Mouse (Mus musculus): ENCODE data around the gene Hsd17b1. TPM values are rescaled to one million over a fixed set of nuclear protein-coding genes. Genes with fewer than 3 reads are reported as not detected.

Hsd17b1 gene
- polyA plus RNA-seq, 1 experiment: not detected

GRCm38 (mm10) chr11:101058726-101059125 is 19.5 kb upstream of the Hsd17b1 start:
- H3K4me1 ChIP-seq (ENCODE audit: control insufficient read depth, insufficient read depth, low read length): peaks cover 4% of the 10 kb centered on the region; the same call in 1 of the 2 replicates
- H3K27ac ChIP-seq (ENCODE audit: insufficient read depth, low read depth, low read length): no peak overlapping the region
- H3K4me3 ChIP-seq (ENCODE audit: insufficient read depth, low read length): no peak overlapping the region
- TF ChIP-seq CTCF (IDR thresholded peaks at IDR 0.05; ENCODE audit: low read depth, low read length): no peak
- TF ChIP-seq POLR2A (IDR thresholded peaks at IDR 0.05; ENCODE audit: borderline replicate concordance, low read depth, low read length): no peak

DNA sequence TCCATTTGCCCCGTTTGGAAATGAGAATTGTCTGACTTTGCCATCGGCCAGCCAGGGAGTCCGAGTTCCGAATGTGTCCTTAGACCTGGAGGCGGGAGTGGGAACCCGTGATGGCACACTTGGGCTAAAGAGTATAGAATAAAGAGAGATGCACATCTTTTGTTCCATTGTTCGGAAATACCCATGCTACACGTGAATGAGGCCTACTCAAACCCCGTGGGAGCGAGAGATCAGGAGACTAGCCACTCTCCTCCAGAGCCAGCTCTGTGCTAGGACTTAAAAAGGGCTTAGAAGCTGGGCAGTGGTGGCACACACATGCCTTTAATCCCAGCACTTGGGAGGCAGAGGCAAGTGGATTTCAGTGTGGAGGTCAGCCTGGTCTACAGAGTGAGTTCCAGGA is 18.7 kb upstream of the Hsd17b1 start:
- no peak overlapping the region for H3K27ac ChIP-seq (ENCODE audit: insufficient read depth, low read depth, low read length)
- H3K4me1 ChIP-seq (ENCODE audit: control insufficient read depth, insufficient read depth, low read length): peaks cover 4% of the 10 kb centered on the region; the same call in 1 of the 2 replicates
- H3K4me3 ChIP-seq (ENCODE audit: insufficient read depth, low read length): no peak overlapping the region
- TF ChIP-seq POLR2A (IDR thresholded peaks at IDR 0.05; ENCODE audit: borderline replicate concordance, low read depth, low read length) (no peak), CTCF (IDR thresholded peaks at IDR 0.05; ENCODE audit: low read depth, low read length) (no peak)

- Histone ChIP-seq H3K27ac (ENCODE audit: insufficient read depth, low read depth, low read length) (no peak overlapping the region), H3K4me3 (ENCODE audit: insufficient read depth, low read length) (no peak overlapping the region), H3K4me1 (ENCODE audit: control insufficient read depth, insufficient read depth, low read length) (peaks cover 4% of the 10 kb centered on the region; the same call in 1 of the 2 replicates)
- TF ChIP-seq POLR2A (IDR thresholded peaks at IDR 0.05; ENCODE audit: borderline replicate concordance, low read depth, low read length): no peak
- TF ChIP-seq CTCF (IDR thresholded peaks at IDR 0.05; ENCODE audit: low read depth, low read length): no peak
Observed at GRCm38 (mm10) chr11:101060126-101060525, 18.1 kb upstream of the Hsd17b1 start.

DNA sequence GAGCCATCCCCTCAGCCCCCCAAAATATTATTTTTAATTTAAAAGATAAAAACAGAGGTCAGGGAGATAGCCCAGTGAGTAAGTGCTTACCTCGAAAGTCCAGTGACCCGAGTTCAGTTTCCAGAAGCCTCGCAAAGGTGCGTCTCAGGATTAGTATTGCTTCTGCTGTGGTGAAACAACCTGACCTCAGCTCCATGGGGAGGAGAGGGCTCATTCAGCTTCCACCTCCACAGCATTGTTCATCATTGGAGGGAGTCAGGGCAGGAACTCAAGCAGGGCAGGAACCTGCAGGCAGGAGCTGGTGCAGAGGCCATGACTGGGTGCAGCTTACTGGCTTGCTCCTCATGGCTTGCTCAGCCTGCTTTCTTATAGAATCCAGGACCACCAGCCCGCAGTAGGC is 17.2 kb upstream of the Hsd17b1 start:
- Histone ChIP-seq H3K4me1 (ENCODE audit: control insufficient read depth, insufficient read depth, low read length) (peaks cover 4% of the 10 kb centered on the region; the same call in 1 of the 2 replicates), H3K27ac (ENCODE audit: insufficient read depth, low read depth, low read length) (no peak overlapping the region), H3K4me3 (ENCODE audit: insufficient read depth, low read length) (no peak overlapping the region)
- TF ChIP-seq CTCF (IDR thresholded peaks at IDR 0.05; ENCODE audit: low read depth, low read length): no peak
- TF ChIP-seq POLR2A (IDR thresholded peaks at IDR 0.05; ENCODE audit: borderline replicate concordance, low read depth, low read length): no peak

DNA sequence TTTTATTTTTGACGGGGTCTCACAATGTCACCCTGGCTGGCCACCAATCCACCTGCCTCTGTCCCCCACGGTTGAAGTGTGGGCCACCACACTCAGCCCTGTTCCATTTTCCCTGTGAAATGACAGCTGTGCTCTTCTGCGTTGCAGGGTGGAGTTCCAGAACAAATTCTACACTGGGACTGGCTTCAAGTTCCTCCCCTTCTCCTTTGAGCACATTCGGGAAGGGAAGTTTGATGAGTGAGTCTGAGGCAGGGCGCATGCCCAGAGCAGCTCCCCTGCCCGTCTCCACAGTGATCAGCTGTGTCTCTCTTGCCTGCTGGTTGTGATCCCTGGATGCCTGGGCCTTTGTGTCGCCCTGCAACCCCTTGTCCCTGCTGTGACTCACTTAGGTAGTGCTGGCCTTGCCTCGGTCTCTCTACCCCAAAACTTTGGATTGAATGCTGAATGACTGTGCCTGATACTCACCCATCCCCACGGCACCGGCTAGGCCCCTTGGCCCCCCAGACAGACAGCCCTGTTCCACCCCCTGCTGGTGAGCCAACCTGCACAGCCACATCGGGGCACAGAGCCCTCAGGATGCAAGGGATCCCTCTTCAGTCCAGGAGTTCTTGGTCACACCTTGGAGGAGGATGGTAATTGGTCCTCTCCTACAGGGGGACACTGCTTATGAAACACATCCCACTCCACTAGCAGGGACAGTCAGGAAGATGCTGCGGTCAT is 15.9 kb upstream of the Hsd17b1 start:
- Histone ChIP-seq H3K4me1 (ENCODE audit: control insufficient read depth, insufficient read depth, low read length) (peaks cover 6% of the 10 kb centered on the region; the same call in 1 of the 2 replicates), H3K4me3 (ENCODE audit: insufficient read depth, low read length) (no peak overlapping the region), H3K27ac (ENCODE audit: insufficient read depth, low read depth, low read length) (no peak overlapping the region)
- TF ChIP-seq CTCF (IDR thresholded peaks at IDR 0.05; ENCODE audit: low read depth, low read length): no peak
- TF ChIP-seq POLR2A (IDR thresholded peaks at IDR 0.05; ENCODE audit: borderline replicate concordance, low read depth, low read length): no peak

DNA sequence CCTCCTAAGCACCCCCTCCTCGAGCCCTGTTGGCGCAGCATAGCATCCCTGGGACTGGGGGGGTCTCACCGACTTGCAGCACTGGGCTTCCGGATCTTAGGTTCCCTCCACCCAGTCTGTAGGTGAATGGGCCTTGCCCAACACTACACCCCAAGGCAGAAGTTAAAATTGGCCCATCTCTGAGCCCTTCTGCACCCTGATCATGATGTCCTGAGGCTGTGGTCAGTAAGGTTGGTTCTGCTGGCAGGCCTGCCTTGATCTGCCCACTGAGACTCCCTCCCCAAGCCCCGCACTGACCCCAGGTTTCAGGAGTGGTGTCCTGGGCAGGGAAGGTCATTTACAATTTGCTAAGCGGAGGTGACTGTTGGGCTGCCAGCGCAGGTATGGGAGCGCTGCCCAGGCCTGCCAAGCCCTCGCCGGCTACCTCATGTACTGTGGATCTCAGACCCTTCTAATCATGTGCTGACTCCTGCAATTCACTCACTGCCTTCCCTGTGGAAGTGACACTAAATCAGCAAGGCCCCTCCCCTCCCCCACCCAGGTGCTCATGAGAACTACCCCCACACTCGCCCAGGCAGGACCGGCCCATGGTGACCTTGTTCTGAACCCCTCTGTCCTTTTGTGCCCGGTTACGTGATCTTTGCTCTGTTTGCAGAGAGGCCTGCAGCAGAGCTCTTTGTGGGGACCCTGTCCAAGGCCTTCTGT is 15.1 kb upstream of the Hsd17b1 start:
- Histone ChIP-seq H3K4me3 (ENCODE audit: insufficient read depth, low read length) (no peak overlapping the region), H3K4me1 (ENCODE audit: control insufficient read depth, insufficient read depth, low read length) (peaks cover 7% of the 10 kb centered on the region; the same call in 1 of the 2 replicates), H3K27ac (ENCODE audit: insufficient read depth, low read depth, low read length) (no peak overlapping the region)
- TF ChIP-seq POLR2A (IDR thresholded peaks at IDR 0.05; ENCODE audit: borderline replicate concordance, low read depth, low read length) (no peak), CTCF (IDR thresholded peaks at IDR 0.05; ENCODE audit: low read depth, low read length) (no peak)

- no peak for TF ChIP-seq POLR2A (IDR thresholded peaks at IDR 0.05; ENCODE audit: borderline replicate concordance, low read depth, low read length)
- no peak for TF ChIP-seq CTCF (IDR thresholded peaks at IDR 0.05; ENCODE audit: low read depth, low read length)
- no peak overlapping the region for H3K4me3 ChIP-seq (ENCODE audit: insufficient read depth, low read length)
- peaks cover 7% of the 10 kb centered on the region for H3K4me1 ChIP-seq (ENCODE audit: control insufficient read depth, insufficient read depth, low read length)
- no peak overlapping the region for H3K27ac ChIP-seq (ENCODE audit: insufficient read depth, low read depth, low read length)
Observed at GRCm38 (mm10) chr11:101063676-101064327, 14.4 kb upstream of the Hsd17b1 start.

GRCm38 (mm10) chr11:101064462-101064861 is 13.7 kb upstream of the Hsd17b1 start:
- TF ChIP-seq POLR2A (IDR thresholded peaks at IDR 0.05; ENCODE audit: borderline replicate concordance, low read depth, low read length): no peak
- TF ChIP-seq CTCF (IDR thresholded peaks at IDR 0.05; ENCODE audit: low read depth, low read length): no peak
- peaks cover 10% of the 10 kb centered on the region for H3K4me1 ChIP-seq (ENCODE audit: control insufficient read depth, insufficient read depth, low read length)

DNA sequence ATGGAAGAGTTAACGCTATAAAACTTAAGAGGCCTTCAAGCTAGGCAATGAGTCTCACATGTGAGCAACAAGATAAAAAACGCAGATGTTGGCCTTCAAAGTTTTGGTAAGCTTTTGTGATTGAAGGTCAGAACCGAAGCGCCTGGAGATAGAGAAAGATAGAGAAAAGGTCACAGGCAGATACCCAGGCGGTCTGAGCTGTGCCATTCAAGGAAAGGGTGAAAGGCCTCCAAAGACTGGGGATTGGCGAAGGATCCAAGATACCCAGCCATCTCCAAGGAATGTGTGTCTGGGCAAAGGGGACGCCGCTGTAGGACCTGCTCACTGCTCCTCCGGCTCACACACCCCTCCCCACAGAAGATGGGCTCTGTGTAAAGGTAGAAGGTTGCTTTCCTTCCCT is 13.2 kb upstream of the Hsd17b1 start:
- Histone ChIP-seq H3K4me1 (ENCODE audit: control insufficient read depth, insufficient read depth, low read length) (peaks cover 10% of the 10 kb centered on the region), H3K4me3 (ENCODE audit: insufficient read depth, low read length) (no peak overlapping the region), H3K27ac (ENCODE audit: insufficient read depth, low read depth, low read length) (no peak overlapping the region)
- TF ChIP-seq CTCF (IDR thresholded peaks at IDR 0.05; ENCODE audit: low read depth, low read length) (no peak), POLR2A (IDR thresholded peaks at IDR 0.05; ENCODE audit: borderline replicate concordance, low read depth, low read length) (no peak)

More at GRCm38 (mm10) chr11:101064462-101064861, 13.7 kb upstream of the Hsd17b1 start:
- no peak overlapping the region for H3K4me3 ChIP-seq (ENCODE audit: insufficient read depth, low read length)
- H3K27ac ChIP-seq (ENCODE audit: insufficient read depth, low read depth, low read length): no peak overlapping the region

All from bone marrow macrophage, adult 2 months (primary cell).